16 mouse cellular contexts compared by ENCODE assay signal in the genomic region with DNA sequence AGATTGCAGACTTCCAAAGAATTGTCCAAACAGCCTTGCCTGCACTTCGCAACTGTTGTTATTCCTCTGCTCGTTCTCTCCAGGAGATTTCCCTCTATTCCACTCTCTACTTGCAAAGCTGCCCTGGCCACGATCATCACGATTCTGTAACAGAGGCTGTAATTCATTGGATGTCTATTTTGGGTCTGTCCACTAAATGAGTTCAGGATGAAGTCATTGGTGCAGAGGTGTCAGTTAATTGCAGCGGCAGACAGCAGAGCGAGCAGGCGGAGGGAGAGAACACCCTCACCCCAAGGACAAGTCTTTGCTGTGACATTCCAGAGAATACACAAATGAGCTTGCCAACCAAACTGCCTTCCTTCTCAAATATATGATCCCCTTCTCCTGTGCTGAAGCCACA.
DNase-seq lines count a peak whose midpoint lies in the region; ATAC-seq and TF ChIP-seq lines count a peak whose summit lies in the region.
"Had no signal": no experiment of that assay in that cellular context is flagged by ENCODE, and none has a peak within 500 bp of the region (broad histone marks: within the 10 kb centered on the region; RNA-seq: fewer than 3 reads in every experiment).

No protein-coding gene starts in this region.

- no peak overlapping the region for H3K27ac ChIP-seq in lung, postnatal 0 days (ENCODE audit: low read length)
- peak overlapping the region; percentile 94 to 98 for H3K27ac ChIP-seq in heart, embryonic 14.5 days (replicated peaks in 1 of 2; ENCODE audit: control insufficient read depth in 1 of 2, insufficient read depth in 1 of 2, low read depth in 2 of 2, low read length in 2 of 2)
- H3K27ac ChIP-seq: embryonic facial prominence, embryonic 13.5 days; left cerebral cortex, adult 2 months; limb, embryonic 12.5 days; liver, embryonic 15.5 days had no signal

- WGBS in lung, postnatal 0 days, result 34% methylated on average over 7 of the region's 7 CpGs
- 7% methylated on average over 7 of the region's 7 CpGs for WGBS in heart, embryonic 14.5 days

- ATAC-seq in lung, postnatal 0 days, result peak; percentile 37
- peak; percentile 81; the same call in 1 of the 2 replicates for ATAC-seq in heart, embryonic 14.5 days (ENCODE audit: insufficient number of reproducible peaks, insufficient read depth, low FRiP score, low read depth)
- ATAC-seq: intestine, postnatal 0 days had no signal

- no peak overlapping the region for H3K4me3 ChIP-seq in lung, postnatal 0 days (ENCODE audit: low read depth, low read length)
- no peak overlapping the region for H3K4me3 ChIP-seq in heart, embryonic 14.5 days (ENCODE audit: control insufficient read depth in 1 of 2, insufficient read depth in 1 of 2, low read depth in 1 of 2, low read length in 2 of 2)
- H3K4me3 ChIP-seq: embryonic facial prominence, embryonic 13.5 days; left cerebral cortex, adult 2 months; limb, embryonic 12.5 days; liver, embryonic 15.5 days had no signal

- H3K4me2 ChIP-seq in lung, postnatal 0 days (replicated peaks; ENCODE audit: low read depth, low read length), result no peak overlapping the region
- H3K4me2 ChIP-seq in heart, embryonic 14.5 days (ENCODE audit: low read length), result peak overlapping the region; percentile 23
- H3K4me2 ChIP-seq: embryonic facial prominence, embryonic 13.5 days; limb, embryonic 12.5 days; liver, embryonic 15.5 days had no signal

- no peak for TF ChIP-seq EP300 in lung, postnatal 0 days (IDR thresholded peaks at IDR 0.05)

- H3K9me3 ChIP-seq in lung, postnatal 0 days (ENCODE audit: low read length), result no peaks in the 10 kb centered on the region
- H3K9me3 ChIP-seq in heart, embryonic 14.5 days (ENCODE audit: control insufficient read depth, low read length), result no peaks in the 10 kb centered on the region
- H3K9me3 ChIP-seq: embryonic facial prominence, embryonic 13.5 days; limb, embryonic 12.5 days; liver, embryonic 15.5 days had no signal

- no peaks in the 10 kb centered on the region for H3K4me1 ChIP-seq in lung, postnatal 0 days (ENCODE audit: insufficient read depth, low read depth, low read length)
- peaks cover 9 to 17% of the 10 kb centered on the region in 2 experiments for H3K4me1 ChIP-seq in heart, embryonic 14.5 days (ENCODE audit: control insufficient read depth in 2 of 2, insufficient read depth in 2 of 2, low read length in 2 of 2)
- H3K4me1 ChIP-seq: embryonic facial prominence, embryonic 13.5 days; liver, embryonic 15.5 days had no signal

- TF ChIP-seq CTCF in lung, postnatal 0 days (IDR thresholded peaks at IDR 0.05), result no peak

- no peaks in the 10 kb centered on the region for H3K27me3 ChIP-seq in lung, postnatal 0 days (replicated peaks; ENCODE audit: insufficient read depth, low read length)
- H3K27me3 ChIP-seq in heart, embryonic 14.5 days (ENCODE audit: control insufficient read depth, insufficient read depth, low read length), result no peaks in the 10 kb centered on the region
- H3K27me3 ChIP-seq: embryonic facial prominence, embryonic 13.5 days; limb, embryonic 12.5 days; liver, embryonic 15.5 days had no signal

- H3K36me3 ChIP-seq in lung, postnatal 0 days (ENCODE audit: insufficient read depth, low read length), result no peaks in the 10 kb centered on the region
- H3K36me3 ChIP-seq in heart, embryonic 14.5 days (ENCODE audit: control insufficient read depth, insufficient read depth, low read length), result no peaks in the 10 kb centered on the region
- H3K36me3 ChIP-seq: embryonic facial prominence, embryonic 13.5 days; limb, embryonic 12.5 days; liver, embryonic 15.5 days had no signal

- DNase-seq in embryo, embryonic 10.5 days (ENCODE audit: low spot score), result peak; percentile 20
- no peak for DNase-seq in embryo, embryonic 9.5 days (ENCODE audit: extremely low spot score)
- peak; percentile 42 for DNase-seq in lung, postnatal 0 days (ENCODE audit: low spot score)
- DNase-seq in lung, postnatal 25 days (ENCODE audit: low spot score), result no peak
- DNase-seq in retina, postnatal 1 day, result peak; percentile 61
- DNase-seq in cerebellum, postnatal 36 days, result no peak
- DNase-seq in adrenal gland, postnatal 36 days, result no peak
- DNase-seq: cerebellum, postnatal 10 days; right cerebral cortex, postnatal 14 days; thymus, adult 18-20 months had no signal

- no peak overlapping the region for H3K9ac ChIP-seq in lung, postnatal 0 days (replicated peaks; ENCODE audit: low read depth)
- peak overlapping the region; percentile 13 for H3K9ac ChIP-seq in heart, embryonic 14.5 days (ENCODE audit: low read length)
- H3K9ac ChIP-seq: embryonic facial prominence, embryonic 13.5 days; limb, embryonic 12.5 days; liver, embryonic 15.5 days had no signal

Comparison
In these comparisons a context has a peak if more than half of its experiments do, and no peak if none do; other contexts are left out.
1. DNase-seq: peak in embryo, embryonic 10.5 days (single experiment), lung, postnatal 0 days (single experiment) and retina, postnatal 1 day (single experiment); none in embryo, embryonic 9.5 days (single experiment), lung, postnatal 25 days (single experiment), cerebellum, postnatal 36 days (0 of 2) and adrenal gland, postnatal 36 days (0 of 2).